Mouse (Mus musculus) olfactory bulb, adult 2 months (tissue): ENCODE measurements around the gene Asic2.

Experiments used
- CTCF ChIP-seq: fragments of 200-500 bp; IDR thresholded peaks from 2 replicates; pipeline ENCODE4 v1.5.1; 2012; ENCODE audit warnings: low read depth, mild to moderate bottlenecking, low read length, moderate library complexity; ENCODE audit not compliant: insufficient read depth
- POLR2A ChIP-seq: fragments of 200-500 bp; IDR thresholded peaks from 2 replicates; pipeline ENCODE4 v1.6.1; 2012; ENCODE audit warnings: mild to moderate bottlenecking, low read depth, low read length, moderate library complexity; ENCODE audit not compliant: insufficient read depth

DNA sequence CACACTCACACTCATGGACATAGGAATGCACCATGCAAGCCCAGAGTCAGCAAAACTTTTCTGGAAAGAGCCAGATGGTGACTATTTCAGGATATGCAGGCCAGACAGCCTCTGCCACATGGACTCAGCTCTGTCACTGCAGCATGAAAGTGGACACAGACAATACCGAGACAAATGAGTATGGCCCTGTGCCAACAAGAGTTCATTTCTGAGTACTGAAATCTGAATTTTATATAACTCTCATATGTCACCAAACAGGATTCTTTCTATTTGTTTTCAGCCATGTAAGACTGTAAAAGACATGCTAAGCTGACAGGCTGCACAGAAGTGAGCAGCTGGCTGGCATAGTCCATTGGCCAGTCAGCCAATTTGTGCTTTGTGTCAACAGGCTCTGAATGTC is 309.4 kb downstream of the Asic2 start:
- TF ChIP-seq CTCF (no peak), POLR2A (no peak)
